Mouse (Mus musculus): ENCODE results near the gene Lin9. TPM values are rescaled to one million over a fixed set of nuclear protein-coding genes. Genes with fewer than 3 reads are reported as not detected.
"Not testable (repeated sequence)": the region's sequence is repeated elsewhere in the genome, so short reads cannot be mapped to it uniquely, and the experiment has no call there.

Gene Lin9
- 12.2 and 13.8 TPM in 2 replicates for polyA plus RNA-seq (2015; fragmentation: Nextera tagmentation; extraction: Ambion mirVana)

- under 1% methylated on average over 36 of the region's 47 CpGs for WGBS
- H3K36me3 ChIP-seq = no peaks in the 10 kb centered on the region
- peak; percentile 89 for ATAC-seq (ENCODE audit: low FRiP score)
These were observed at the start of gene Lin9 for GRCm38 (mm10) chr1:180641137-180641517. Gene Lin9 (plus strand): TSS chr1:180641150.

GRCm38 (mm10) chr1:180600578-180600977, 40.4 kb upstream of the Lin9 start:
- H3K36me3 ChIP-seq = peaks cover 90% of the 10 kb centered on the region
- no peaks in the 10 kb centered on the region for H3K4me1 ChIP-seq (replicated peaks)
- no peak overlapping the region for H3K9ac ChIP-seq
- no peak overlapping the region for H3K4me2 ChIP-seq
- no peak overlapping the region for H3K27ac ChIP-seq
- ATAC-seq (ENCODE audit: low FRiP score) = no peak
- H3K9me3 ChIP-seq = no peaks in the 10 kb centered on the region
- H3K4me3 ChIP-seq = no peak overlapping the region
- no peaks in the 10 kb centered on the region for H3K27me3 ChIP-seq
- 95% methylated on average over 6 of the region's 6 CpGs for WGBS

More at GRCm38 (mm10) chr1:180641137-180641517, at the start of gene Lin9:
- peak within 1 kb of the TSS; percentile 89 for H3K4me3 ChIP-seq
- H3K27me3 ChIP-seq = no peaks in the 10 kb centered on the region
- H3K9me3 ChIP-seq = no peaks in the 10 kb centered on the region
- H3K4me1 ChIP-seq (replicated peaks) = peaks cover 19% of the 10 kb centered on the region
- H3K27ac ChIP-seq = peak within 1 kb of the TSS; percentile 90
- H3K9ac ChIP-seq = peak within 1 kb of the TSS; percentile 95
- H3K4me2 ChIP-seq = peak within 1 kb of the TSS; percentile 88

GRCm38 (mm10) chr1:180601806-180602205, 39.1 kb upstream of the Lin9 start:
- Histone ChIP-seq H3K9ac (no peak overlapping the region), H3K4me3 (no peak overlapping the region), H3K4me2 (no peak overlapping the region), H3K4me1 (replicated peaks) (no peaks in the 10 kb centered on the region), H3K27me3 (no peaks in the 10 kb centered on the region), H3K36me3 (peaks cover 77% of the 10 kb centered on the region), H3K9me3 (no peaks in the 10 kb centered on the region), H3K27ac (no peak overlapping the region)
- 93% methylated on average over 6 of the region's 6 CpGs for WGBS
- ATAC-seq (ENCODE audit: low FRiP score) = no peak

- no peaks in the 10 kb centered on the region for H3K27me3 ChIP-seq
- WGBS = 71% methylated on average over 4 of the region's 4 CpGs
- H3K4me2 ChIP-seq = no peak overlapping the region
- H3K4me3 ChIP-seq = no peak overlapping the region
- H3K9ac ChIP-seq = no peak overlapping the region
- ATAC-seq (ENCODE audit: low FRiP score) = no peak
- no peak overlapping the region for H3K27ac ChIP-seq
- no peaks in the 10 kb centered on the region for H3K9me3 ChIP-seq
- peaks cover 52% of the 10 kb centered on the region for H3K36me3 ChIP-seq
- no peaks in the 10 kb centered on the region for H3K4me1 ChIP-seq (replicated peaks)
These were observed 36.4 kb upstream of the Lin9 start for GRCm38 (mm10) chr1:180604579-180604978.

GRCm38 (mm10) chr1:180606106-180606505, 34.8 kb upstream of the Lin9 start:
- Histone ChIP-seq H3K27me3 (no peaks in the 10 kb centered on the region), H3K4me1 (replicated peaks) (no peaks in the 10 kb centered on the region), H3K9ac (no peak overlapping the region), H3K4me3 (no peak overlapping the region), H3K4me2 (no peak overlapping the region), H3K27ac (no peak overlapping the region), H3K36me3 (peaks cover 37% of the 10 kb centered on the region), H3K9me3 (no peaks in the 10 kb centered on the region)
- ATAC-seq (ENCODE audit: low FRiP score) = no peak
- 90% methylated on average over 3 of the region's 3 CpGs for WGBS

- Histone ChIP-seq H3K9ac (no peak overlapping the region), H3K27ac (no peak overlapping the region), H3K36me3 (peaks cover 28% of the 10 kb centered on the region), H3K9me3 (0 out of 2 replicates have a peak, but pooled peaks cover 5% of the 10 kb centered on the region), H3K4me3 (no peak overlapping the region), H3K4me2 (no peak overlapping the region), H3K4me1 (replicated peaks) (no peaks in the 10 kb centered on the region), H3K27me3 (no peaks in the 10 kb centered on the region)
- ATAC-seq (ENCODE audit: low FRiP score) = no peak
- 82% methylated on average over 10 of the region's 10 CpGs for WGBS
These were observed 34.0 kb upstream of the Lin9 start for GRCm38 (mm10) chr1:180606796-180607577.

- 89% methylated on average over 2 of the region's 2 CpGs for WGBS
- no peak for ATAC-seq (ENCODE audit: low FRiP score)
These were observed 33.4 kb upstream of the Lin9 start for GRCm38 (mm10) chr1:180607578-180607879.

GRCm38 (mm10) chr1:180611842-180612241, 29.1 kb upstream of the Lin9 start:
- 97% methylated on average over 11 of the region's 14 CpGs for WGBS
- H3K36me3 ChIP-seq; H3K9me3 ChIP-seq; H3K27me3 ChIP-seq; H3K4me1 ChIP-seq (replicated peaks); ATAC-seq (ENCODE audit: low FRiP score); H3K4me2 ChIP-seq; H3K27ac ChIP-seq; H3K4me3 ChIP-seq; H3K9ac ChIP-seq: not testable (repeated sequence)

More at GRCm38 (mm10) chr1:180607578-180607879, 33.4 kb upstream of the Lin9 start:
- Histone ChIP-seq H3K4me1 (replicated peaks) (no peaks in the 10 kb centered on the region), H3K4me3 (no peak overlapping the region), H3K4me2 (no peak overlapping the region), H3K36me3 (peaks cover 24% of the 10 kb centered on the region), H3K9me3 (0 out of 2 replicates have a peak, but pooled peaks cover 5% of the 10 kb centered on the region), H3K9ac (no peak overlapping the region), H3K27me3 (no peaks in the 10 kb centered on the region), H3K27ac (no peak overlapping the region)

- ATAC-seq (ENCODE audit: low FRiP score) = no peak
These were observed 24.2 kb upstream of the Lin9 start for GRCm38 (mm10) chr1:180616762-180617161.

GRCm38 (mm10) chr1:180622389-180622788, 18.6 kb upstream of the Lin9 start:
- H3K27ac ChIP-seq = no peak overlapping the region
- no peak overlapping the region for H3K4me2 ChIP-seq
- no peak overlapping the region for H3K4me3 ChIP-seq
- no peak for ATAC-seq (ENCODE audit: low FRiP score)
- H3K36me3 ChIP-seq = no peaks in the 10 kb centered on the region
- H3K27me3 ChIP-seq = no peaks in the 10 kb centered on the region
- no peaks in the 10 kb centered on the region for H3K4me1 ChIP-seq (replicated peaks)
- no peaks in the 10 kb centered on the region for H3K9me3 ChIP-seq
- WGBS = 87% methylated on average over 4 of the region's 4 CpGs
- no peak overlapping the region for H3K9ac ChIP-seq

More at GRCm38 (mm10) chr1:180616762-180617161, 24.2 kb upstream of the Lin9 start:
- H3K27me3 ChIP-seq = no peaks in the 10 kb centered on the region
- no peak overlapping the region for H3K4me2 ChIP-seq
- H3K4me3 ChIP-seq = no peak overlapping the region
- no peaks in the 10 kb centered on the region for H3K36me3 ChIP-seq
- H3K4me1 ChIP-seq (replicated peaks) = no peaks in the 10 kb centered on the region
- 96% methylated on average over 3 of the region's 3 CpGs for WGBS
- H3K9ac ChIP-seq = no peak overlapping the region
- H3K9me3 ChIP-seq = 0 out of 2 replicates have a peak, but pooled peaks cover under 1% of the 10 kb centered on the region
- H3K27ac ChIP-seq = no peak overlapping the region

GRCm38 (mm10) chr1:180623911-180624310, 17.0 kb upstream of the Lin9 start:
- Histone ChIP-seq H3K36me3 (no peaks in the 10 kb centered on the region), H3K4me1 (replicated peaks) (no peaks in the 10 kb centered on the region), H3K4me3 (no peak overlapping the region), H3K9ac (no peak overlapping the region), H3K4me2 (no peak overlapping the region), H3K27me3 (no peaks in the 10 kb centered on the region), H3K27ac (no peak overlapping the region), H3K9me3 (no peaks in the 10 kb centered on the region)
- 94% methylated on average over 2 of the region's 2 CpGs for WGBS
- ATAC-seq (ENCODE audit: low FRiP score) = no peak

GRCm38 (mm10) chr1:180626141-180626540, 14.8 kb upstream of the Lin9 start:
- Histone ChIP-seq H3K9me3 (no peaks in the 10 kb centered on the region), H3K4me3 (no peak overlapping the region), H3K9ac (no peak overlapping the region), H3K27me3 (no peaks in the 10 kb centered on the region), H3K4me2 (no peak overlapping the region), H3K4me1 (replicated peaks) (no peaks in the 10 kb centered on the region), H3K27ac (no peak overlapping the region), H3K36me3 (no peaks in the 10 kb centered on the region)
- WGBS = 72% methylated on average over 2 of the region's 2 CpGs
- no peak for ATAC-seq (ENCODE audit: low FRiP score)

- not testable (repeated sequence) for H3K9ac ChIP-seq; H3K9me3 ChIP-seq; H3K27me3 ChIP-seq; H3K36me3 ChIP-seq; H3K27ac ChIP-seq; H3K4me3 ChIP-seq; ATAC-seq (ENCODE audit: low FRiP score); H3K4me2 ChIP-seq
- 88% methylated on average over 2 of the region's 2 CpGs for WGBS
- peaks cover 19% of the 10 kb centered on the region for H3K4me1 ChIP-seq (replicated peaks)
These were observed 3.2 kb upstream of the Lin9 start for GRCm38 (mm10) chr1:180637796-180638195.
